In the genomic region with DNA sequence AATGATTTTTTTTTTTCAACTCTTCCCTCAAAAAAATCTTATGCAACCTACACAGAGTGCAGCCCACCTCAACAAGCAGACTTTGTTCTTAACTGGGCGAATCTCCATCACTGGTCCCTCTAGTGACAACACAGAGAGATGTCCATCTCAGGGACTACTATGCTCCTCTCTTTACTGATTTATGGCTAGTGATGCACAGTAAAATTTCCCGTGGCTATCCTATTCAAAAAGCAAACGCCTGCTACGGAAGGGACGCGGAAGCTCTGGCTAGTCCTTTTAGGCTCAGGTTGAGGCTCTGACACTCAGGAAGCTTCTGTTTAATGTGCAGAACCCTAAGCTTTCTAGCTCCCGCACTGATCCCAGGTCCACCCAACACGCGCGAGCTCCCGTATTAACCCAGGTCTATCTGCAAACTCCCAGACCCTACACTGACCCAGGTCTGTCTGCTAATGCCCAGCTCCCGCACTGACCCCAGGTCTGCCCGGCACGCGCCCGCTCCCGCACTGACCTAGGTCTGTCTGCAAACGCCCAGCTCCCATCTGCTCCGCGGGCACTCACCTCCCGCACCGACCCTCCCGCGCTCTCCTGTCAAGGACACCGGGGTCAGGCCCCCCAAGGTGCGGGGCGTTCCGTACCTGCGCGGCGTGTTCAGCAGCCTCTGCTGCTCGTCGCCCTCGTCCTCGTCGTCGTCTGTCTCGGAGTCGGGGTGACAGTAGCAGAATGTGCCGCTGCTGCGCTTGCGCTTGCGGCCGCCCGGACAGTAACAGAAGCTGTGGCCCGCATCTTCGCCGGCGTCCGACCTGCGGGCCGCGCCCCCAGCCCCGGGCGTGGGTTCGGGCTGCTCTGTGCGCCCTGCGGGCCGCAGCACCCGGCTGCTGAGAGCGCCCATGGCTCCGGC, we compare ENCODE assay signal across 8 mouse cellular contexts. TPM values are rescaled to one million over a fixed set of nuclear protein-coding genes. Genes with fewer than 3 reads are reported as not detected.
DNase-seq lines count a peak whose midpoint lies in the region; ATAC-seq and TF ChIP-seq lines count a peak whose summit lies in the region.

No protein-coding gene starts in this region.

- ATAC-seq in lung, embryonic 14.5 days (ENCODE audit: insufficient read depth) = peak; percentile 64
- peak; percentile 75; the same call in 1 of the 2 replicates for ATAC-seq in heart, embryonic 14.5 days (ENCODE audit: insufficient number of reproducible peaks, insufficient read depth, low FRiP score, low read depth)
- peak; percentile 72 for ATAC-seq in midbrain, embryonic 13.5 days

- H3K4me3 ChIP-seq in lung, embryonic 14.5 days (ENCODE audit: low read depth, low read length) = peak overlapping the region; percentile 98
- peak overlapping the region; percentile 73 for H3K4me3 ChIP-seq in embryonic fibroblast, embryonic 13.5 days (ENCODE audit: insufficient read depth, low read length)
- H3K4me3 ChIP-seq in heart, embryonic 14.5 days (ENCODE audit: control insufficient read depth in 1 of 2, insufficient read depth in 1 of 2, low read depth in 1 of 2, low read length in 2 of 2) = peak overlapping the region; percentile 76 to 95
- peak overlapping the region; percentile 98 for H3K4me3 ChIP-seq in midbrain, embryonic 13.5 days (replicated peaks)

- peak overlapping the region; percentile 58; the same call in 1 of the 2 replicates for H3K27ac ChIP-seq in lung, embryonic 14.5 days (ENCODE audit: low read depth)
- H3K27ac ChIP-seq in embryonic fibroblast, embryonic 13.5 days (ENCODE audit: insufficient read depth, low read length) = no peak overlapping the region; the same call in 1 of the 2 replicates
- peak overlapping the region; percentile 38 to 76; a peak in 3 of 4 replicates for H3K27ac ChIP-seq in heart, embryonic 14.5 days (replicated peaks in 1 of 2; ENCODE audit: control insufficient read depth in 1 of 2, insufficient read depth in 1 of 2, low read depth in 2 of 2, low read length in 2 of 2)
- peak overlapping the region; percentile 96 for H3K27ac ChIP-seq in midbrain, embryonic 13.5 days

- H3K4me1 ChIP-seq in lung, embryonic 14.5 days (ENCODE audit: insufficient read depth) = peaks cover 7% of the 10 kb centered on the region; the same call in 1 of the 2 replicates
- H3K4me1 ChIP-seq in embryonic fibroblast, embryonic 13.5 days (ENCODE audit: control insufficient read depth, insufficient read depth, low read length) = no peaks in the 10 kb centered on the region
- peaks cover 2 to 17% of the 10 kb centered on the region in 2 experiments; a peak in 3 of 4 replicates for H3K4me1 ChIP-seq in heart, embryonic 14.5 days (ENCODE audit: control insufficient read depth in 2 of 2, insufficient read depth in 2 of 2, low read length in 2 of 2)
- H3K4me1 ChIP-seq in midbrain, embryonic 13.5 days (replicated peaks) = peaks cover 34% of the 10 kb centered on the region

- no peak for TF ChIP-seq POLR2A in embryonic fibroblast, embryonic 13.5 days (IDR thresholded peaks at IDR 0.05; ENCODE audit: low read depth, low read length)

- H3K9me3 ChIP-seq in lung, embryonic 14.5 days (ENCODE audit: low read depth, low read length) = no peaks in the 10 kb centered on the region
- no peaks in the 10 kb centered on the region for H3K9me3 ChIP-seq in heart, embryonic 14.5 days (ENCODE audit: control insufficient read depth, low read length)
- no peaks in the 10 kb centered on the region for H3K9me3 ChIP-seq in midbrain, embryonic 13.5 days

- under 1% methylated on average over 62 of the region's 62 CpGs for WGBS in lung, embryonic 14.5 days
- WGBS in heart, embryonic 14.5 days = under 1% methylated on average over 59 of the region's 62 CpGs
- under 1% methylated on average over 62 of the region's 62 CpGs for WGBS in midbrain, embryonic 13.5 days

- peak overlapping the region; percentile 90 for H3K4me2 ChIP-seq in lung, embryonic 14.5 days
- peak overlapping the region; percentile 97 for H3K4me2 ChIP-seq in heart, embryonic 14.5 days (ENCODE audit: low read length)
- H3K4me2 ChIP-seq in midbrain, embryonic 13.5 days (replicated peaks) = peak overlapping the region; percentile 84

- H3K9ac ChIP-seq in lung, embryonic 14.5 days = peak overlapping the region; percentile 83
- H3K9ac ChIP-seq in heart, embryonic 14.5 days (ENCODE audit: low read length) = peak overlapping the region; percentile 88
- H3K9ac ChIP-seq in midbrain, embryonic 13.5 days (replicated peaks) = peak overlapping the region; percentile 97

- peaks cover 1% of the 10 kb centered on the region; the same call in 1 of the 2 replicates for H3K36me3 ChIP-seq in lung, embryonic 14.5 days (ENCODE audit: insufficient read depth)
- no peaks in the 10 kb centered on the region for H3K36me3 ChIP-seq in heart, embryonic 14.5 days (ENCODE audit: control insufficient read depth, insufficient read depth, low read length)
- 0 out of 2 replicates have a peak, but pooled peaks cover 1% of the 10 kb centered on the region for H3K36me3 ChIP-seq in midbrain, embryonic 13.5 days

- intact Hi-C loops in left cerebral cortex, postnatal 14 days (cut with DNase I) = loop anchor here (10.0 kb wide), 1 partner anchor 272 kb away; a partner anchor contains a TSS

- peak; percentile 17 for DNase-seq in lung, embryonic 14.5 days
- DNase-seq in lung, postnatal 14 days = no peak
- peak; percentile 13 for DNase-seq in ZHBTc4 (ENCODE audit: low read depth, low spot score)
- peak; percentile 14 to 48 for DNase-seq in left cerebral cortex, postnatal 14 days (ENCODE audit: low spot score in 2 of 2)
- DNase-seq in testis, postnatal 14 days (ENCODE audit: low spot score) = peak; percentile 65

- 0 out of 2 replicates have a peak, but pooled peaks have one; percentile 3 for TF ChIP-seq CTCF in lung, embryonic 14.5 days (IDR thresholded peaks at IDR 0.05; ENCODE audit: low read depth)
- no peak for TF ChIP-seq CTCF in embryonic fibroblast, embryonic 13.5 days (IDR thresholded peaks at IDR 0.05; ENCODE audit: borderline replicate concordance, insufficient read depth, low read length)

- no peaks in the 10 kb centered on the region for H3K27me3 ChIP-seq in lung, embryonic 14.5 days (ENCODE audit: insufficient read depth, low read length)
- no peaks in the 10 kb centered on the region for H3K27me3 ChIP-seq in heart, embryonic 14.5 days (ENCODE audit: control insufficient read depth, insufficient read depth, low read length)
- H3K27me3 ChIP-seq in midbrain, embryonic 13.5 days = no peaks in the 10 kb centered on the region

RNA-seq across cellular contexts. Expression of a gene that starts 0.7 kb away (rescaled TPM):
- 33.4 and 33.8 TPM in 2 replicates for polyA plus RNA-seq in lung, embryonic 14.5 days (2014; fragmentation: Nextera tagmentation; extraction: Ambion mirVana)
- 26.1 and 34.9 TPM in 2 replicates for polyA plus RNA-seq in embryonic fibroblast, embryonic 13.5 days (2011; ENCODE audit: insufficient read length, low read depth, missing spikeins)
- polyA plus RNA-seq in heart, embryonic 14.5 days (2014; fragmentation: Nextera tagmentation; extraction: Ambion mirVana) = 18.9 and 19.8 TPM in 2 replicates
- total RNA-seq in left cerebral cortex, postnatal 14 days (2021) = 10 to 100 TPM; 32.6 to 34.0 TPM
- polyA plus RNA-seq in midbrain, embryonic 13.5 days (2015; fragmentation: Nextera tagmentation; extraction: Ambion mirVana) = 36.0 and 41.0 TPM in 2 replicates

RNA-seq across cellular contexts. Expression of a gene that starts 48.2 kb away (rescaled TPM):
- 108 and 112 TPM in 2 replicates for polyA plus RNA-seq in lung, embryonic 14.5 days (2014; fragmentation: Nextera tagmentation; extraction: Ambion mirVana)
- 64.1 and 65.6 TPM in 2 replicates for polyA plus RNA-seq in embryonic fibroblast, embryonic 13.5 days (2011; ENCODE audit: insufficient read length, low read depth, missing spikeins)
- 81.3 and 81.9 TPM in 2 replicates for polyA plus RNA-seq in heart, embryonic 14.5 days (2014; fragmentation: Nextera tagmentation; extraction: Ambion mirVana)
- 10 to 100 TPM; 53.0 to 54.2 TPM for total RNA-seq in left cerebral cortex, postnatal 14 days (2021)
- polyA plus RNA-seq in midbrain, embryonic 13.5 days (2015; fragmentation: Nextera tagmentation; extraction: Ambion mirVana) = 117 and 125 TPM in 2 replicates
